Mouse (Mus musculus): Measurements from ENCODE around the gene Pgpep1l. TPM values are rescaled to one million over a fixed set of nuclear protein-coding genes. Genes with fewer than 3 reads are reported as not detected.

Pgpep1l gene
- polyA plus RNA-seq, 1 experiment from 2014 or later, result not detected

GRCm38 (mm10) chr7:68270551-68270950, 6.5 kb upstream of the Pgpep1l start:
- DNase-seq (ENCODE audit: low spot score), result no peak
- Histone ChIP-seq H3K4me1 (peaks cover 20% of the 10 kb centered on the region), H3K9me3 (no peaks in the 10 kb centered on the region), H3K36me3 (replicated peaks) (no peaks in the 10 kb centered on the region), H3K27ac (replicated peaks) (no peak overlapping the region), H3K27me3 (replicated peaks; ENCODE audit: low read depth, poor library complexity, severe bottlenecking) (peaks cover 28% of the 10 kb centered on the region), H3K4me3 (no peak overlapping the region)
- 79% methylated on average over 4 of the region's 4 CpGs for WGBS

GRCm38 (mm10) chr7:68266691-68267090, 2.7 kb upstream of the Pgpep1l start:
- no peak overlapping the region for H3K4me3 ChIP-seq
- H3K4me1 ChIP-seq, result peaks cover 39% of the 10 kb centered on the region
- H3K9me3 ChIP-seq, result no peaks in the 10 kb centered on the region
- H3K27ac ChIP-seq (replicated peaks), result peak overlapping the region; percentile 24; the same call in 1 of the 2 replicates
- H3K36me3 ChIP-seq (replicated peaks), result no peaks in the 10 kb centered on the region
- H3K27me3 ChIP-seq (replicated peaks; ENCODE audit: low read depth, poor library complexity, severe bottlenecking), result peaks cover 26% of the 10 kb centered on the region
- 27% methylated on average over 6 of the region's 6 CpGs for WGBS
- DNase-seq (ENCODE audit: low spot score), result no peak

- Histone ChIP-seq H3K36me3 (replicated peaks) (no peaks in the 10 kb centered on the region), H3K4me3 (no peak overlapping the region), H3K27me3 (replicated peaks; ENCODE audit: low read depth, poor library complexity, severe bottlenecking) (peaks cover 26% of the 10 kb centered on the region), H3K4me1 (peaks cover 39% of the 10 kb centered on the region), H3K9me3 (no peaks in the 10 kb centered on the region), H3K27ac (replicated peaks) (no peak overlapping the region)
- DNase-seq (ENCODE audit: low spot score), result no peak
- WGBS, result 26% methylated on average over 7 of the region's 7 CpGs
Measured at GRCm38 (mm10) chr7:68265391-68265790, 1.4 kb upstream of the Pgpep1l start.

- no peak for DNase-seq (ENCODE audit: low spot score)
- Histone ChIP-seq H3K27me3 (replicated peaks; ENCODE audit: low read depth, poor library complexity, severe bottlenecking) (peaks cover 26% of the 10 kb centered on the region), H3K9me3 (no peaks in the 10 kb centered on the region), H3K4me1 (peaks cover 40% of the 10 kb centered on the region), H3K27ac (replicated peaks) (no peak overlapping the region), H3K4me3 (peak overlapping the region; percentile 54), H3K36me3 (replicated peaks) (no peaks in the 10 kb centered on the region)
- WGBS, result 23% methylated on average over 14 of the region's 14 CpGs
Measured at GRCm38 (mm10) chr7:68264531-68264930, 498 bp upstream of the Pgpep1l start.

- Histone ChIP-seq H3K9me3 (no peaks in the 10 kb centered on the region), H3K27ac (replicated peaks) (peak overlapping the region; percentile 52; the same call in 1 of the 2 replicates), H3K36me3 (replicated peaks) (no peaks in the 10 kb centered on the region), H3K4me1 (peaks cover 45% of the 10 kb centered on the region), H3K4me3 (peak overlapping the region; percentile 54), H3K27me3 (replicated peaks; ENCODE audit: low read depth, poor library complexity, severe bottlenecking) (peaks cover 26% of the 10 kb centered on the region)
- WGBS, result 51% methylated on average over 8 of the region's 8 CpGs
- no peak for DNase-seq (ENCODE audit: low spot score)
Measured at GRCm38 (mm10) chr7:68263346-68264027, 546 bp downstream of the Pgpep1l start.

GRCm38 (mm10) chr7:68262612-68263200, 1.3 kb downstream of the Pgpep1l start:
- H3K27ac ChIP-seq (replicated peaks), result no peak overlapping the region
- H3K9me3 ChIP-seq, result no peaks in the 10 kb centered on the region
- peaks cover 26% of the 10 kb centered on the region for H3K27me3 ChIP-seq (replicated peaks; ENCODE audit: low read depth, poor library complexity, severe bottlenecking)
- no peak for DNase-seq (ENCODE audit: low spot score)
- 60% methylated on average over 8 of the region's 8 CpGs for WGBS
- no peaks in the 10 kb centered on the region for H3K36me3 ChIP-seq (replicated peaks)
- H3K4me3 ChIP-seq, result no peak overlapping the region
- H3K4me1 ChIP-seq, result peaks cover 45% of the 10 kb centered on the region

- peaks cover 26% of the 10 kb centered on the region for H3K4me1 ChIP-seq
- peaks cover 14% of the 10 kb centered on the region for H3K27me3 ChIP-seq (replicated peaks; ENCODE audit: low read depth, poor library complexity, severe bottlenecking)
- no peaks in the 10 kb centered on the region for H3K36me3 ChIP-seq (replicated peaks)
- WGBS, result 70% methylated on average over 6 of the region's 6 CpGs
- H3K27ac ChIP-seq (replicated peaks), result no peak overlapping the region
- no peak for DNase-seq (ENCODE audit: low spot score)
- H3K9me3 ChIP-seq, result no peaks in the 10 kb centered on the region
- H3K4me3 ChIP-seq, result no peak overlapping the region
Measured at GRCm38 (mm10) chr7:68259523-68260081, 4.4 kb downstream of the Pgpep1l start.

- H3K27me3 ChIP-seq (replicated peaks; ENCODE audit: low read depth, poor library complexity, severe bottlenecking), result peaks cover 4% of the 10 kb centered on the region
- no peak for DNase-seq (ENCODE audit: low spot score)
- peaks cover 15% of the 10 kb centered on the region for H3K4me1 ChIP-seq
- H3K27ac ChIP-seq (replicated peaks), result peak overlapping the region; percentile 4; the same call in 1 of the 2 replicates
- 82% methylated on average over 17 of the region's 17 CpGs for WGBS
- H3K4me3 ChIP-seq, result no peak overlapping the region
- no peaks in the 10 kb centered on the region for H3K9me3 ChIP-seq
- no peaks in the 10 kb centered on the region for H3K36me3 ChIP-seq (replicated peaks)
Measured at GRCm38 (mm10) chr7:68258326-68259150, 5.5 kb downstream of the Pgpep1l start.

GRCm38 (mm10) chr7:68257767-68258166, 6.3 kb downstream of the Pgpep1l start:
- Histone ChIP-seq H3K36me3 (replicated peaks) (no peaks in the 10 kb centered on the region), H3K4me3 (no peak overlapping the region), H3K4me1 (peaks cover 10% of the 10 kb centered on the region), H3K27ac (replicated peaks) (no peak overlapping the region), H3K27me3 (replicated peaks; ENCODE audit: low read depth, poor library complexity, severe bottlenecking) (no peaks in the 10 kb centered on the region), H3K9me3 (no peaks in the 10 kb centered on the region)
- DNase-seq (ENCODE audit: low spot score), result no peak
- WGBS, result 84% methylated on average over 2 of the region's 2 CpGs

GRCm38 (mm10) chr7:68250902-68251301, 13.1 kb downstream of the Pgpep1l start:
- Histone ChIP-seq H3K9me3 (peaks cover 5% of the 10 kb centered on the region; the same call in 1 of the 2 replicates), H3K4me1 (peaks cover 4% of the 10 kb centered on the region; the same call in 1 of the 2 replicates), H3K27ac (replicated peaks) (no peak overlapping the region), H3K36me3 (replicated peaks) (no peaks in the 10 kb centered on the region), H3K4me3 (no peak overlapping the region), H3K27me3 (replicated peaks; ENCODE audit: low read depth, poor library complexity, severe bottlenecking) (no peaks in the 10 kb centered on the region)
- WGBS, result 90% methylated on average over 3 of the region's 3 CpGs
- DNase-seq (ENCODE audit: low spot score), result no peak

- 86% methylated on average over 1 of the region's 1 CpGs for WGBS
- Histone ChIP-seq H3K27ac (replicated peaks) (no peak overlapping the region), H3K36me3 (replicated peaks) (no peaks in the 10 kb centered on the region), H3K4me3 (no peak overlapping the region), H3K9me3 (peaks cover 5% of the 10 kb centered on the region; the same call in 1 of the 2 replicates), H3K27me3 (replicated peaks; ENCODE audit: low read depth, poor library complexity, severe bottlenecking) (no peaks in the 10 kb centered on the region), H3K4me1 (peaks cover 7% of the 10 kb centered on the region; the same call in 1 of the 2 replicates)
- no peak for DNase-seq (ENCODE audit: low spot score)
Measured at GRCm38 (mm10) chr7:68250411-68250810, 13.6 kb downstream of the Pgpep1l start.

- Histone ChIP-seq H3K27ac (replicated peaks) (no peak overlapping the region), H3K4me1 (peaks cover 7% of the 10 kb centered on the region; the same call in 1 of the 2 replicates), H3K36me3 (replicated peaks) (no peaks in the 10 kb centered on the region), H3K27me3 (replicated peaks; ENCODE audit: low read depth, poor library complexity, severe bottlenecking) (no peaks in the 10 kb centered on the region), H3K4me3 (no peak overlapping the region), H3K9me3 (peaks cover 5% of the 10 kb centered on the region; the same call in 1 of the 2 replicates)
- 68% methylated on average over 8 of the region's 8 CpGs for WGBS
- no peak for DNase-seq (ENCODE audit: low spot score)
Measured at GRCm38 (mm10) chr7:68246249-68246648, 17.8 kb downstream of the Pgpep1l start.

Measured in embryonic facial prominence, embryonic 10.5 days (tissue).